Mouse (Mus musculus) forebrain, embryonic 11.5 days (tissue): ENCODE measurements at regions not wholly inside any gene's neighbourhood (a gene's known extent, or its start where the extent isn't known, plus 50 kb on each side); places are given as distances from the start of the nearest gene placed in this dataset.

Experiments used
- ATAC-seq: fragments of 200-750 bp; cut with Nextera tagmentation; replicated peaks from 2 replicates; pipeline ENCODE4 v1.8.0; 2017; ENCODE audit warnings: moderate TSS enrichment; ENCODE audit not compliant: low FRiP score
- DNase-seq: peaks from one replicate; pipeline ENCODE4 v3.0.0-alpha.2; 2017; ENCODE audit warnings: low spot score
- H3K27ac ChIP-seq: fragments of 300-500 bp; sonication (generic); 2 replicates; pipeline ENCODE4 v1.5.1; 2014; ENCODE audit warnings: low read depth, low read length
- H3K27me3 ChIP-seq: fragments of 300-500 bp; sonication (generic); 2 replicates; pipeline ENCODE4 v1.6.1; 2014; ENCODE audit warnings: mild to moderate bottlenecking, low read length, mixed read lengths; ENCODE audit not compliant: control insufficient read depth, insufficient read depth
- H3K36me3 ChIP-seq: fragments of 300-500 bp; sonication (generic); 2 replicates; pipeline ENCODE4 v1.6.1; 2014; ENCODE audit warnings: mild to moderate bottlenecking, low read length, moderate library complexity, mixed read lengths; ENCODE audit not compliant: control insufficient read depth, insufficient read depth
- H3K4me1 ChIP-seq: fragments of 300-500 bp; sonication (generic); replicated peaks from 2 replicates; pipeline ENCODE4 v1.6.1; 2014; ENCODE audit warnings: low read length, mixed read lengths; ENCODE audit not compliant: control insufficient read depth, insufficient read depth
- H3K4me2 ChIP-seq: fragments of 300-500 bp; sonication (generic); 2 replicates; pipeline ENCODE4 v1.6.1; 2014; ENCODE audit warnings: low read depth, mild to moderate bottlenecking, low read length, moderate library complexity, mixed read lengths; ENCODE audit not compliant: severe bottlenecking
- H3K4me3 ChIP-seq: fragments of 300-500 bp; sonication (generic); 2 replicates; pipeline ENCODE4 v1.5.1; 2014; ENCODE audit warnings: low read depth, low read length
- H3K9ac ChIP-seq: fragments of 300-500 bp; sonication (generic); 2 replicates; pipeline ENCODE4 v1.6.1; 2014; ENCODE audit warnings: low read length
- H3K9me3 ChIP-seq: fragments of 300-500 bp; sonication (generic); 2 replicates; pipeline ENCODE4 v1.6.1; 2016; ENCODE audit warnings: low read length, mixed read lengths; ENCODE audit not compliant: control insufficient read depth
- WGBS: fragments of 180-500 bp; shearing (Covaris S2); extraction: QIAGEN DNeasy Blood & Tissue Kit; methylation state at CpG from one replicate; pipeline ENCODE4 v1.1.7; 2014; 5-methylcytosine and 5-hydroxymethylcytosine counted together

DNA sequence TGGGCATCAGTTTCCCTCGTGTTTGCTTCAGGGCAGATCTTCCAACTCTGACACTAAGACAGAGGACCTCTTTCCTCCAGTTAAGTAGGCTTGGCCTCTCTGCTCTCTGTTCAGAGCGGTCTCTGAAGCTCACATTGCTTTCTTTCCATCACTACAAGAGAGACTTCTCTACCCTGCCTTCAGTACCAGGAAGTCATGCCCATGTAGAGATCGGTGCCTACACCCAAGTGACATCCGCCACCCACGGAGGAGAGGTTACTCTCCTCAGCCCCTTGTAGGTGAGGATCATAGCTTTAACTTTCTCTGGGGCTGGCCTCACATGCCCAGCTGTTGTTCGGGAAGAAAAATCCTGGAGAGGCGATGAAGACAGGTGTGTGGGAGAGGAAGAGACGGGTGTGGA is 155.3 kb downstream of the Zfp36l2 start:
- no peak overlapping the region for H3K4me2 ChIP-seq
- H3K4me3 ChIP-seq, result no peak overlapping the region
- no peaks in the 10 kb centered on the region for H3K9me3 ChIP-seq
- H3K36me3 ChIP-seq, result no peaks in the 10 kb centered on the region
- H3K27me3 ChIP-seq, result no peaks in the 10 kb centered on the region
- ATAC-seq (no peak), DNase-seq (no peak)
- peaks cover 3% of the 10 kb centered on the region for H3K4me1 ChIP-seq
- H3K9ac ChIP-seq, result no peak overlapping the region
- 92% methylated on average over 8 of the region's 8 CpGs for WGBS
- H3K27ac ChIP-seq, result no peak overlapping the region

GRCm38 (mm10) chr17:84031833-84032232 is 155.9 kb downstream of the Zfp36l2 start:
- H3K4me1 ChIP-seq, result peaks cover 3% of the 10 kb centered on the region
- no peaks in the 10 kb centered on the region for H3K27me3 ChIP-seq
- no peak overlapping the region for H3K9ac ChIP-seq
- no peak overlapping the region for H3K4me3 ChIP-seq
- no peak overlapping the region for H3K27ac ChIP-seq
- no peaks in the 10 kb centered on the region for H3K36me3 ChIP-seq
- no peaks in the 10 kb centered on the region for H3K9me3 ChIP-seq
- ATAC-seq (no peak), DNase-seq (no peak)
- 81% methylated on average over 4 of the region's 4 CpGs for WGBS
- H3K4me2 ChIP-seq, result no peak overlapping the region

DNA sequence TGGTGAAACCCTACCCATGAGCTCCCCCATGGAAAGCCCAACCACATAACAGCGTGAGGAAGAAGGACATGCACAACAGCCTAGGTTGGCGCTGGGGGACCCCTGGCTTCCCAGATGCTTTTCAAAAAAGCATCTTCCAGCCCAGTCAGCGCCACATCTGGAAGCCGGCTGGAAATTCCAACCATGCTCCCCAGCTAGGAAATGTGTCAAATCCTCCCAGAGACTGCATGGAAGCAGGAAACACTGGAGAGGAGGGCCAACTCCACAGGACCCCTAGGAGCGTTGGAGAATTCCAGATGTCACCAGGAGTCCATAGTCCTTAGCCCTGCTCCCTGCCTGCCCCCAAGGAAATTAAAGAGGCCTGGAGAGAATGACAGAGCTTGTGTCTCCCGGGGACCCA is 156.4 kb downstream of the Zfp36l2 start:
- WGBS, result 77% methylated on average over 6 of the region's 6 CpGs
- Histone ChIP-seq H3K36me3 (no peaks in the 10 kb centered on the region), H3K4me2 (no peak overlapping the region), H3K4me3 (no peak overlapping the region), H3K9ac (no peak overlapping the region), H3K27ac (no peak overlapping the region), H3K27me3 (no peaks in the 10 kb centered on the region), H3K9me3 (no peaks in the 10 kb centered on the region), H3K4me1 (peaks cover 3% of the 10 kb centered on the region)
- ATAC-seq, result no peak
- no peak for DNase-seq

DNA sequence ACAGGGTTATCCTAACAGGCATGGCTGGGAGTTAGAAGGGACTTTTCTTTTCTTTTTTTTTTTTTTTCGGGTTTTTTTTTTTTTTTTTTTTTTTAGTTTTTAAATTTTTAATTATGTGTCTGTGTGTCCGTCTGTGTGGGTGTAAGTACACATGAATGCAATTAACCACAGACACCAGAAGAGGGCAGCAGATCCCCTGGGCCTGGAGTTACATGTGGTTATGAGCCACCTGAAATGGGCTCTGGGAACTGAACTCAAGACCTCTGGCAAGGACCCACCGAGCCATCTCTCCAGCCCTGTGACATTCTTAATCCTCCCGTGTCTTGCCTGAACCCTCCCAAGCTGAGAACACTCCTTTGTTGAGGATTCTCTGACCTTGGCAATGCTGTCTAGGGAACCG is 157.0 kb downstream of the Zfp36l2 start:
- WGBS, result 93% methylated on average over 4 of the region's 5 CpGs
- Histone ChIP-seq H3K4me2 (no peak overlapping the region), H3K27ac (no peak overlapping the region), H3K9ac (no peak overlapping the region), H3K27me3 (no peaks in the 10 kb centered on the region), H3K4me3 (no peak overlapping the region), H3K36me3 (no peaks in the 10 kb centered on the region), H3K9me3 (no peaks in the 10 kb centered on the region), H3K4me1 (peaks cover 3% of the 10 kb centered on the region)
- ATAC-seq (no peak), DNase-seq (no peak)

GRCm38 (mm10) chr17:84028157-84028970 is 159.4 kb downstream of the Zfp36l2 start:
- no peaks in the 10 kb centered on the region for H3K9me3 ChIP-seq
- peaks cover 3% of the 10 kb centered on the region for H3K4me1 ChIP-seq
- DNase-seq (peak; percentile 94), ATAC-seq (peak; percentile 90)
- no peak overlapping the region for H3K27ac ChIP-seq
- no peaks in the 10 kb centered on the region for H3K27me3 ChIP-seq
- peak overlapping the region; percentile 40; the same call in 1 of the 2 replicates for H3K4me2 ChIP-seq
- no peak overlapping the region; the same call in 1 of the 2 replicates for H3K9ac ChIP-seq
- no peaks in the 10 kb centered on the region for H3K36me3 ChIP-seq
- WGBS, result 25% methylated on average over 27 of the region's 27 CpGs
- H3K4me3 ChIP-seq, result no peak overlapping the region

GRCm38 (mm10) chr17:84027275-84027674 is 160.5 kb downstream of the Zfp36l2 start:
- no peak overlapping the region for H3K9ac ChIP-seq
- H3K36me3 ChIP-seq, result no peaks in the 10 kb centered on the region
- DNase-seq (no peak), ATAC-seq (no peak)
- H3K4me1 ChIP-seq, result peaks cover 3% of the 10 kb centered on the region
- 74% methylated on average over 9 of the region's 9 CpGs for WGBS
- no peaks in the 10 kb centered on the region for H3K9me3 ChIP-seq
- H3K4me2 ChIP-seq, result no peak overlapping the region
- H3K27ac ChIP-seq, result no peak overlapping the region
- H3K27me3 ChIP-seq, result no peaks in the 10 kb centered on the region
- no peak overlapping the region for H3K4me3 ChIP-seq

DNA sequence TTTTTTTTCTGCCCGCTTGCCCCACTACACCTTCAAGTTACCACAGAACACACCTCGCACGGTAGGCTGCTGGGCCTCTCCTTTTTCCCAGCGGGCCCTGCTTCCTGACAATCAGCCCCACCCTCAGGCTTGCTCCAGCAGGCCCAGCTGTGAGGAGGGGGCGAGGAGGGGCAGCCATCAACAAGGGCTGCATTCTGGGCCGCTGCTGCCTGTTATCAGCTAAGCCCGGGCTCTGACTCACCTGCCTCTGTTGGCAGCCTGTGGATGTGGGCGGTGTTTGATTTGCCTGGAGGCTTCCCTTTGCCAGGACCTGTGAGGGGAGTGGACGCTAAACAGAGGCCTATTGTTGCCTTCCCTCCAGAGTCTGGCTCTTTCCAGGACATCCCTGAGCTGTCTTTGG is 161.6 kb downstream of the Zfp36l2 start:
- Histone ChIP-seq H3K27ac (no peak overlapping the region), H3K4me1 (peaks cover 3% of the 10 kb centered on the region), H3K36me3 (no peaks in the 10 kb centered on the region), H3K4me2 (no peak overlapping the region), H3K4me3 (no peak overlapping the region), H3K9ac (no peak overlapping the region), H3K9me3 (no peaks in the 10 kb centered on the region), H3K27me3 (no peaks in the 10 kb centered on the region)
- 27% methylated on average over 7 of the region's 9 CpGs for WGBS
- DNase-seq (no peak), ATAC-seq (no peak)

DNA sequence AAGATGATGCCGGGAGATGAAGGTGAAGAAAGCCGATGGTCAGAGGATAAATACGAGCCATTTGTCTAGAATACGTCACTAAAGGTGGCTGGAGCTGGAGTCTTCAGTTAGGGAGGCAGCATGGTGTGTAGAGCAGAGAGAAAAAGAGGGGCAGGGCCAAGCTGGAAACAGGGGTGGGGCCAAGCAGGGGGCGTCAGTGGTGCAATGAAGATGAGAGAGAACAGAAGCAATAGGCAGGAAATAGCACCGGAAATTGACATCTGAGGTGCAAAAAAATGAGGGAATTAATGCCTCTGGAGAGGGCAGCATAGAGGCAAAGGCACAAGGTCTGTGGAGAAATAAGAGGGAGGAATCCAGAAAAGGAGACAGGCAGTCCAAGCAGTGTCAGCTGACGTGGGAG is 165.4 kb downstream of the Zfp36l2 start:
- Histone ChIP-seq H3K27me3 (no peaks in the 10 kb centered on the region), H3K27ac (no peak overlapping the region), H3K36me3 (no peaks in the 10 kb centered on the region), H3K9ac (no peak overlapping the region), H3K9me3 (no peaks in the 10 kb centered on the region), H3K4me1 (no peaks in the 10 kb centered on the region), H3K4me3 (no peak overlapping the region), H3K4me2 (no peak overlapping the region)
- DNase-seq (no peak), ATAC-seq (no peak)
- WGBS, result 89% methylated on average over 7 of the region's 7 CpGs

GRCm38 (mm10) chr17:84018817-84019216 is 168.9 kb downstream of the Zfp36l2 start:
- Histone ChIP-seq H3K36me3 (no peaks in the 10 kb centered on the region), H3K4me1 (no peaks in the 10 kb centered on the region), H3K9me3 (no peaks in the 10 kb centered on the region), H3K27ac (no peak overlapping the region), H3K9ac (no peak overlapping the region), H3K27me3 (no peaks in the 10 kb centered on the region), H3K4me3 (no peak overlapping the region), H3K4me2 (no peak overlapping the region)
- ATAC-seq (no peak), DNase-seq (no peak)
- WGBS, result 69% methylated on average over 1 of the region's 1 CpGs
